Mouse (Mus musculus): ENCODE data around the gene Hacd2.

Gene Hacd2

GRCm38 (mm10) chr16:35007361-35007760, 14.9 kb upstream of the Hacd2 start:
- no peak for DNase-seq (ENCODE audit: low read depth)

- no peak for DNase-seq (ENCODE audit: low read depth)
Measured at GRCm38 (mm10) chr16:35008447-35008846, 13.8 kb upstream of the Hacd2 start.

GRCm38 (mm10) chr16:35013501-35013900, 8.7 kb upstream of the Hacd2 start:
- no peak for DNase-seq (ENCODE audit: low read depth)

GRCm38 (mm10) chr16:35016491-35016890, 5.7 kb upstream of the Hacd2 start:
- no peak for DNase-seq (ENCODE audit: low read depth)

DNA sequence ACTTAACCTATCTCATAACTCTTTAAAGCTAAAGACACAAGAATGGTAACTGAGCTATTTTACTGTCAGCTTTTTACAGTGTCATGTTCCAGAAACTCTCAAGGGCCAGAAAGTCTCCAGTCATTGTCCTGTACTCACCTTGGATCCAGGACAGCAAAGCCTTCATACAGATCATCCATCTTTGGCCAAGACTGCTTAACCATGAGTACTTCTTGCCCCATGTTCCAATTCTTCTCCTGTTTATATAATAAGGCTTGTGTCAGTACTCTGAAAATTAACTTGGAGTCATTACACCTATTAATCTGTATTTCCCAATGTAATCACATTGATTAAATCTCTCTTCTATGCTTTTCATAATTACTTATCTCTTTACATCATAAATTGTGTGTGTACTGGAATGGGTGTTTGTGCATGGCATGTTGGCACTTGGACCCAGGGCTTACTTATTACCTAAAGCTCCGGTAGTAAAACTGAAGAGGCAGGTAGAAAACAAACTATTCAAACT, 3.7 kb upstream of the Hacd2 start:
- DNase-seq (ENCODE audit: low read depth) = no peak

- DNase-seq (ENCODE audit: low read depth) = no peak
Measured at GRCm38 (mm10) chr16:35021903-35022241, 356 bp upstream of the Hacd2 start.

GRCm38 (mm10) chr16:35023138-35023735, 1.0 kb downstream of the Hacd2 start:
- no peak for DNase-seq (ENCODE audit: low read depth)

- DNase-seq (ENCODE audit: low read depth) = no peak
Measured at GRCm38 (mm10) chr16:35024300-35024699, 2.1 kb downstream of the Hacd2 start.

DNA sequence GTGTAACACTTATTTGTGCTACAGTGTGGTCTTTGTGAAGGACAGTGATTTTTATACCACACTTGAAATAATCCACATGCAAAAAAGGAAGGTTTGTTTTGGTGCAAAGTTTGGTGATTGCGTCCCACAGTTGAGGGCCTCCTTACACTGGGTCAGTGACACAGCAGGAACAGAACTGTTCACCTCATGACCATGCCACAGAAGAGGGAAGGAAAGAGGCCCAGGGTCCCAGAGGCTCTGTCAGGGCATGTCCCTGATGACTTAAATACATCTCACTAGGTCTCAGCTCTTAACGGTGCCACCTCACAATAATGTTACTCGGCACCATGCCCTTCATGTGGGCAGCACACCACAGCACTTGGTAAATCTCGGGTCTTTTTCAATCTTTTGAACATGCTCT, 3.1 kb downstream of the Hacd2 start:
- DNase-seq (ENCODE audit: low read depth) = no peak

GRCm38 (mm10) chr16:35033241-35033640, 11.0 kb downstream of the Hacd2 start:
- DNase-seq (ENCODE audit: low read depth) = no peak

GRCm38 (mm10) chr16:35033809-35034577, 11.8 kb downstream of the Hacd2 start:
- DNase-seq (ENCODE audit: low read depth) = no peak

DNA sequence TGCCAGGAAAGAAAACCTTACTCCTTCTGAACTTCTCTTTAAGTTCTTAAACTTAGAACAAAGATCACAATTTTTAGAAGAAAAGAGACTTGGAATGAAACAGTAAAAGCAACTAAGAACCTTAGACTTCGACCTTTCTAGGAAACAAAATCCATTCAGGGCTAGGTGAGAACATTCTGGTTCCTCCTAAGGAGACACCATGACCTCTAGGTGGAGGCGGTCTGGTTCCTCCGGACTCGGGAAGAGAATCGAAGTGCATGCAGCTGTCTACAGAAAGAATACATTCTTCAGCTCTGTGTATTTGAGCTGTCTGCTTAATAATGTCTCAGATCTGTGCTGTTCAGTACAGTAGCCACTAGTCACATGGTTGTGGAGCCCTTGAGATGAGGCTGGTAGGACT, 12.7 kb downstream of the Hacd2 start:
- DNase-seq (ENCODE audit: low read depth) = no peak

- DNase-seq (ENCODE audit: low read depth) = no peak
Measured at GRCm38 (mm10) chr16:35036754-35037153, 14.5 kb downstream of the Hacd2 start.

- no peak for DNase-seq (ENCODE audit: low read depth)
Measured at GRCm38 (mm10) chr16:35038343-35039057, 16.3 kb downstream of the Hacd2 start.

- no peak for DNase-seq (ENCODE audit: low read depth)
Measured at GRCm38 (mm10) chr16:35040154-35040553, 17.9 kb downstream of the Hacd2 start.

DNA sequence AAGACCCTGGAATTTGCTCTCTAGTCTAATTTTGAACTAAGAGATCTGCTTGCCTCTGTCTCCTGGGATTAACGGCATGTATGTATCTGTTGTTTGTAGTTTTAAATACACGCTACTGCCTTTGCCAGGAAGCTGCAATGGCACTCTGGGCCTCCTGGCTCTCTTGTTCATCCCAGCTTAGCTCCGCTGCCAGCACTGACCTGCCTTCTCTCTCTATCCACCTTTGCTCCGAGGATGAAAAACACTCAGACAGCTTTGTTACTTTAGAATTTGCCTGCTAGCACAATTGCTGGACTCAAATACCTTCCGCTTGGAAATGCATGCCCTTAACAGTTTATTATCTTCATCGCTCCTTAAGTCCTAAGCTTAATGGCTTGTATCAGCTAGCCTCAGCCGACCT, 18.8 kb downstream of the Hacd2 start:
- DNase-seq (ENCODE audit: low read depth) = no peak

GRCm38 (mm10) chr16:35046081-35046775, 24.0 kb downstream of the Hacd2 start:
- DNase-seq (ENCODE audit: low read depth) = no peak

GRCm38 (mm10) chr16:35047272-35047969, 25.2 kb downstream of the Hacd2 start:
- no peak for DNase-seq (ENCODE audit: low read depth)

GRCm38 (mm10) chr16:35051066-35051465, 28.8 kb downstream of the Hacd2 start:
- no peak for DNase-seq (ENCODE audit: low read depth)

DNA sequence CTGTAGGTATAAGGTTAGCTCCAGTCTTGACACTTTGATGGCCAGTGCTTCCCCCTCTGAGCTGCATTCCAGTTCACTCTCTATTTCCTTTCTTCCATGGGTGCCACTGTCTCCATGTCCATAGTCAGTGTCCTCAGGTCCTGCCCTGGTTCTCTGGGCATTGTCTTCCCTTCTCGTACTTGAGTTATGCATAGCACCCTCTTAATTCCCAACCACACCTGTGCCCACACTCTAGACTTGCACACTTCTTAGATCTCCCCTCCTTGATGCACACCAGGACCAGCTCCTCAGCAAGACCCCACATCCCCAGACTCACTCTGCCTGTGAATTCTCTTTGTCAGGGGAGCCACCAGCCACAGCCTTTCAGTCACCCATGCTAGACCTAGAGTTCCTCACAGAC, 30.0 kb downstream of the Hacd2 start:
- no peak for DNase-seq (ENCODE audit: low read depth)

DNA sequence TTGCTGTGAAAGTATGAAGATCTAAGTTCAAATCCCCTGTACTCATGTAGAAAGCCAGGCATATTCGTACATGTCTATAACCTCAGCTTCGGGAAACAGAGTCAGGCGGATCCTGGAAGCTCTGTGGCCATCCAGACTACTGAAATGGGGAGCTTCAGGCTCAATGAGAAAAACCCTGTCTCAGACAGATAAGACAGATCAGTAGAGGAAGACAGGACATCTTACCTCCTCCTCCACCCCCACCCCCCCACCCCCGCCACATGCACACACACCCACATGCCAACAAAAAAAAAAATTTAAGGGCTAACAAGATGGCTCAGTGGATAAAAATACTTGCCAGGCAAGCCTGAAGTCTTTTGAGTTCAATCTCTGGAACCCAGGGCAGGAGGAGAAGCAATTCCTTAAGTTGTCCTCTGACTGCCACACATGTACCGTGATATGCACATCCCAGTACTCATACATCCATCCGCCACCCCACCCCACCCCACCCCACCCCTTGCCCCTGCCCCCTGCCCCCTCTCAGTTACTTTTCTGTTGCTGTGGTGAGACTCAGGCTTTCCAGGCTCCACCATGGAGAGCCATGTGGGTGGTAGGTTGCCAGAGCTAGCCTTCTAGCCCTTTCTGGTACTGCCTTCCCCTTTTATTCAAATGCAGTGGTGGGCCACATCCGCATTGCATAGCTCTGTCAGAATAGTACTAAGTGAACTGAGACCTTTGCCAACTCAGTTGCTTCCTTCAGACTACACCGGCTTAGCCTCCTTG, 32.4 kb downstream of the Hacd2 start:
- peak; percentile 34 for DNase-seq (ENCODE audit: low read depth)
